Mouse (Mus musculus) mouse trophoblast stem cell (cell line): ENCODE results near the gene Mrpl44.

ENCODE experiments used
- in situ Hi-C, 2 experiments: fragments of 300-500 bp; cut with MseI, MboI; formaldehyde crosslinking; loops; 2 replicates in 1 of 2; 3 replicates in 1 of 2; pipeline ENCODE4 v1.15.1; 2025

Gene Mrpl44

GRCm38 (mm10) chr1:79762282-79763250 is 13.3 kb upstream of the Mrpl44 start:
- in situ Hi-C loops: no loop called here

DNA sequence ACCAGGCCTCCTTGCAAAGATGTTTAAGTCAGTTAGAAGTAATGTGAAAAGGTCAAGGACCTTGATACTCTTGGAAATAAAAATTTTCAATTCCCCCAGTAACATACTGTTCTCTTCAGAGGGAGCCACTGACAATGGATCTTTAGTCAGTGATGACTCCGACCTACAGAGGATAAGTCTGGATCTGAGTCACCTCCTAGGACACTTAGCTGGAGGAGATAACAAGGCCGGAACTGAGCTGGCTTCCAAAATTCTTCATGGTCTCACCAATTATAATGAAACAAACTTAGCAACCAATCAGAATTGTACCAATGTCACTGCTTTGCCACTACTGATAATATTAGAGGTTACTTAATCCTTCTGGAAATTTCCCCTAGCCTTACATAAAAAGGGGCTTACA is 11.8 kb upstream of the Mrpl44 start:
- in situ Hi-C loops: no loop called here

DNA sequence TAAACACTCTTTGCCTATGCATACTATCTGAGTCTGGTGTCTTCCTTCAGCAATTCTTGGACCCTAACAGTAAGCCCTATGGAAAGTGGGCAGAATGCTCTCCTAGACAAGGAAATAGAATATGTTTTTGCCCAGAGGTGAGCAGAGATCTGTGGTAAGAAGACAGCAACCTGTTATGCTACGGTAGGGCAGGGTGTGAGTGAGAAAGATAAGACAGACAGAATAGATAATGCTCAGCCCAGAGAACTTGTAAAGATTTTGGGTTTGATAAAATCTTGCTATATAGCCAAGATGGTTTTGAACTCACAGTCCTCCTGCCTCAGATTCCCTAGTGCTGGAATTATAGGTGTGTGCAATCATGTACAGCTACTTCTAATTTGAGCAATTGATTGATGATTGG is 11.3 kb upstream of the Mrpl44 start:
- in situ Hi-C loops: no loop called here

DNA sequence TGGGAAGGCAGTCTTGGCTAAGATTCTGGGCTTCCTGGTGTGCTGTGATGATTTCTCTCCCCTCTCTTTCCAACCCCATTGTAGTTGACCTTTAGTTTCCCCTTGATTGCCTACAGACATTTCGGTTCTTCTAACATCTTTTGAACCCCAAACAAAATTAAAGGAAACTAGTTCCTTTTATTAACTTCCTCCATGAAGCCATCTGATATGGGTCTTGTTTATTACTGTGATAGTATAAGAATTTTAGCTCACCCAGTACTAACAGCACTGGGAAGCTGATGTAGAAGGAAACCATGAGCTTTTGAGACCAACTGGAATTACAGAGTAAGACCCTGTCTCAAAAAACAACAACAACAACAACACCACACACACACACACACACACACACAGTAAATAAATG is 7.6 kb upstream of the Mrpl44 start:
- in situ Hi-C loops: no loop called here

DNA sequence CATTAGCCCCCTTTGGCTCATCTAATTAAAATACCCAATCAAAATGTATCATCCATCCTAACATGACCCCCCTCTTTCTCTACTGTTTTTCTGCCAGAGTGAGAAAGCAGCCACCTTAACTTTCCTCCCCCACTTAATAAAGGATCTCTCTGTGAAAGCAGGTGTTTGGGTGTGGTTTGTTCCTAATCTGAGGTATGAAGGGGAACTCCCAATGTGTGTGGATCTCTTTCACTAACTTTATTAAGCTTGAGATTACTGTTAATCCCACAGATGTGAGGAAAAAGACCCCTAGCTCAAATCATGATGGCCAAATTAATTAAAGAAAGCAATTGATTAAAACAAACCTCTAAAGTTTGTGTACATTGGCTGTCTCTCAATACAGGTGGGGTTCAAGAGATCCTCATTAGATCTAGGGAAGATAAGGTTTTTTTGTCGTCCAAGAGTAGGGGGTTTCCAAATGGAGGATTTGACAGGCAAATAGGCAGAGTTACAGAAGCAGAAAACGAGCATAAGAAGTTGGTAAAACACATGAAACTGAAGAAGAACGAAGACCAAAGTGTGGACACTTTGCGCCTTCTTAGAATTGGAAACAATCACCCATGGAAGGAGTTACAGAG is 1.5 kb upstream of the Mrpl44 start:
- in situ Hi-C loops: no loop called here

GRCm38 (mm10) chr1:79778011-79778410 is 2.2 kb downstream of the Mrpl44 start:
- in situ Hi-C loops: no loop called here

DNA sequence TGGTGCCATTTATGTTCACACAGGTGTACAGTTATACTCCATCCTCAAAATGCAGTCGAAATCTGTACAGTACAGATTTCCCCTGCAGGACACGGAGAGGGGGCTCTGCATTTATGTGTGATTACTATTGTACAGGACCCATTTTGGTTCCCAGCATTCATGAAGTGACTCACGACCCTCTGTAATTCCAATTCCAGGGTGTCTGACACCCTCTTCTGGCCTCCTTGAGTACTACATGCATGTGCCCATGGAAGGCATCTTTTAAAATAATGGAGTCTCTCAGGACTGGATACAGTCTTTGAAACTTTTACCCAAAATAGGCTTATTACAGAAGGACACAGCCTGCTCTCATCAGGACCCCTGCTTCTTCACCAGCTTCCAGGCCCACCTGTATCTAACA is 6.6 kb downstream of the Mrpl44 start:
- in situ Hi-C loops: loop anchor here (10.0 kb wide), 2 partner anchors 322 to 392 kb away; no protein-coding TSS in a partner anchor

DNA sequence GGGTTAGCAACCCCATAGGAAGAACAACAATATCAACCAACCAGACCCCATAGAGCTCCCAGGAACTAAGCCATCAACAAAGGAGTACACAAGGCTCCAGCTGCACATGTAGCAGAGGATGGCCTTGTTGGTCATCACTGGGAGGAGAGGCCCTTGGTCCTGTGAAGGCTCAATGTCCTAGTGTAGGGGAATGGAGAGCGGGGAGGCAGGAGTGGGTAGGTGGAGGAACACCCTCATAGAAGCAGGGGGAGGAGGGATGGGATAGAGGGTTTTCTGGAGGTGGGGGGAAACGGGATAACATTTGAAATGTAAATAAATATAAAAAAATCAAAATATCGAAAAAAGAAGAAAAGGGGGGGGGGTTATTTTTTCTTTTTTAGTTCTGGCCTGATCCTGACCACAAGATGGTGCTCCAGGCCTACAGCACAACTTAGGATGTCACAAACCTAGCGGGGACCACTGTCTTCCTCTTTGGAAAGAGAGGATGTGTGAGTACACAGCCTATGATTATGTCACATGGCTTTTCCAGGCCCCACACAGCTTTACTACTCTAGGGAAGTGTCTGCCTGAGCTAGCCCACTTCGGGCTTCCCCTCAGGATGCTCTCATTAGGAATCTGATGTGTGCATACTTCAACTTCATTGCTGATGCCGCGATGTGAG is 10.6 kb downstream of the Mrpl44 start:
- in situ Hi-C loops: loop anchor here (10.0 kb wide), 2 partner anchors 318 to 388 kb away; no protein-coding TSS in a partner anchor

GRCm38 (mm10) chr1:79797084-79797483 is 21.3 kb downstream of the Mrpl44 start:
- in situ Hi-C loops: no loop called here

GRCm38 (mm10) chr1:79802858-79803427 is 27.1 kb downstream of the Mrpl44 start:
- in situ Hi-C loops: no loop called here

DNA sequence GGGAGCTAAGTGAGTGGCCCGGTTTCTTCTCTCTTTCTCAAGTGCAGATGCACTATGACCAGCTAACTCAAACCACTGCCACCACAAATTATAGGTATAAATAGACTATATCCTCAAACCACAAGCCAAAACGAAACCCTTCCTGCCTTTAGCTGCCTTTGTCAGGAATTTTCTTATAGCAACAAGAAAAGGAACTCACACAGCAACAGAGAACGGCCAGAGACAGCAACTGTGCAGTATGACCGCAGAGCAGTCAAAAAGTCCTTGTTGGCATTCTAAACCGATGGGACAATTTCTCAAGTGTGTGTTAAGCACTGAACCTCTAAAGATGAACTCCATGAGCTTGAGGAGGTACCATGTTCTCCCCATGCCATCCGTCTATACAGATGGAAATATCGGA is 27.8 kb downstream of the Mrpl44 start:
- in situ Hi-C loops: no loop called here

DNA sequence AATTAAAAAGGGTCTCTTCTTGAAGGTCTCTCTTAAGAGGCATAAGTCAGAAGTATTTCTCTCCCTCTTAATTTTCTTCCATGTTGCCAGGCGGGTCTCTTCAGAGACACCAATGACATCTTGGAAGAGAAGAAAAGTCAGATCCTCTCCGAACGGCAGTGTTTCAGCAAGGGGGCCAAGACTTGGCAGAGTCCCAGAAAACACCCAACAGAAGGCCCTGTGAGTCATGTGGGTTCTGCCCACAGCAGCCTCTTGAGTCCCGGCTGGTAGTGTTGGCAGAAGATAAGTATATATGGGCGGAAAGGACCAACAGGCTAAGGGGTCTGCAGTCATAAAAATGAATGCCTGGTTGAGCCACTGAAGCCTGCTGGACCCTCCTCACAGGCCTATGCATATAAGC is 31.0 kb downstream of the Mrpl44 start:
- in situ Hi-C loops: no loop called here

GRCm38 (mm10) chr1:79809447-79809846 is 33.6 kb downstream of the Mrpl44 start:
- in situ Hi-C loops: no loop called here

- in situ Hi-C loops: no loop called here
These were observed 39.6 kb downstream of the Mrpl44 start for GRCm38 (mm10) chr1:79815446-79815845.

DNA sequence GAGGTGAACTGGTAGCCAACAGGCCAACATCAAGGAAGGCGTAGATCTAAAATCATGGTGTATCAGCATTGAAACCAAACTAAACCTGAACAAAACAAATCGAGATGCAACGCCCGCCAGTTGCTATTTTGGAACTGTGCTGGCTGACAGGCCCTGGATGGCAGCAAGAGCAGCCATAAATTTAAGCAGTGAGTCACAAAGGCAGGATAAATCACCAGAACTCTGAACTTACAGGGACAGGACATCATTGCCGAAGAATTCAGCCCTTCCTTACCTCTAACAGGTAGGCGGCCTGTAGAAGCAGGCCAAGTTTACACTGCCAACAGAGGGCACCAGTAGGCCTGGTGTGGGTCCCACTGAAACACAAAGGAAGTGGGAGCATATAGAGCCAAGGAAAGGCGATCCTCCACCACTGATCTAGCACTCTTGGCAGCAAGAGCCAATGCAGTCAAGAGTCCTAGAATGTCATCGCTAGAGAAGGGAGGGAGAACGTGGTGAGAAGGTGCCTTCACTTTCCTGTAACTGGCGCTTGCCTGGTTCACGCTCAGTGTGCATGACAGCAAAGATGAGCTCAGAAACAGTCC is 43.6 kb downstream of the Mrpl44 start:
- in situ Hi-C loops: no loop called here

DNA sequence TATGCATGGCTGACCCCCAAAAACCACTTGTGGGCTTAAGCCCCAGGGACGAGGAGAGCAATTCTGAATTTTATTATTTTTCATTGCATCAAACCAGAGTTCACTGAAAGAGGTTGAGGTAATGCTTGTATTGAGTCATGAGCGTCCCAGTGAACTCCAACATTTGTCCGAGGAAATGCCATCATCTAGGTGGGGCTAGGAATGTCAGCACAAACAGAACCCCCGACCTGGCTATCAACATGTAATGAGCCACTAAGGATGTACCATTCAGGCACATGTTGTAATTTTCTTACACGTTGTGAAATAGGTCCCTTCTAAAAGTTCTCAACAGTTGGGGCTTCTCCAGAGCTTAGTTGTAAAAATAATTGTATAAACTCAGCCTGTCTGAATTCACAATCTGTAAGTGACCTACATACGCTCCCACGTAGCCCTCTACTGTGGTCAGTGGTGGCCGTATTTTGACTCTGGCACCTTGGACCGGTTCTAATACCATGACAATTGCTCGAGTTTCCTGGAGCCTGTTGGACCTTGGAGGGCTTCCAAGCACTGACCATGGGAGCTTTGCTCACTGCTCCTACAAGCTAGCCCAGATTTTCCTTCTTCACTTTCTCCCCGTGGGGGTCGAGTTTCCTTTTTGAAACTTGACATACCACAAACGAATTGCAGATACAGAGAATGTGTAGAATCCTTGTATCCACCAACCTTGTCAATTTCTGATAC is 47.1 kb downstream of the Mrpl44 start:
- in situ Hi-C loops: no loop called here

GRCm38 (mm10) chr1:79823951-79824633 is 48.3 kb downstream of the Mrpl44 start:
- in situ Hi-C loops: no loop called here
